Comparison of ENCODE assay signal across 10 mouse cellular contexts in the genomic region with DNA sequence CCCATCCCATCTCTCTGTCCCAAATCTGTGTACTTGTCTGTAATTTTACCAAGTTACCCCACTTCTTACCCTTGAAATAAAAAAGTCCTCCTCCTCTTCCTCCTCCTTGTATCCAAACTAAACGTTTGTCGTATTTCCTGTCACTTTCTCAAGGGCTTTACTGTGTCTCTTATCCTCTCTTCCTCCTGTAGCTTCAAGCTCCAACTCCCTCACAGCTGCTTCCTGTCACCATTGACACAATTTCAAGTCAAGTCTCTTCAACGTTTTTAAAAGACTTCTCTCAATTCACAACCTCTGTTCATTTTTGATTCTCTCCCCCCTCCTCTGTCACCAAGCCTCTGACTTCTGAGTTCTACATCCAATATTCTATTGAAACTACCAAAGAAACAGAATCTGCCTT. TPM values are rescaled to one million over a fixed set of nuclear protein-coding genes. Genes with fewer than 3 reads are reported as not detected.
DNase-seq lines count a peak whose midpoint lies in the region; ATAC-seq and TF ChIP-seq lines count a peak whose summit lies in the region.
"Had no signal": no experiment of that assay in that cellular context is flagged by ENCODE, and none has a peak within 500 bp of the region (broad histone marks: within the 10 kb centered on the region; RNA-seq: fewer than 3 reads in every experiment).

A gene (minus strand): TSS at position 119 of the 400 bp plus-strand sequence.

- peak within 1 kb of the TSS; percentile 15; the same call in 1 of the 2 replicates for H3K4me2 ChIP-seq in heart, postnatal 0 days (ENCODE audit: low read depth, low read length)
- H3K4me2 ChIP-seq in midbrain, embryonic 13.5 days (replicated peaks): no peak within 1 kb of the TSS

- no peak for TF ChIP-seq EP300 in heart, postnatal 0 days (IDR thresholded peaks at IDR 0.05; ENCODE audit: low read depth)

- no peak for TF ChIP-seq CTCF in heart, postnatal 0 days (IDR thresholded peaks at IDR 0.05; ENCODE audit: low read depth)

- peak in 1 of 2 experiments; percentile 35 for DNase-seq in heart, adult 18-20 months
- DNase-seq in heart, postnatal 4 days: no peak
- no peak for DNase-seq in adrenal gland, postnatal 4 days (ENCODE audit: low spot score in 2 of 2)
- DNase-seq in heart, postnatal 0 days (ENCODE audit: low spot score): peak; percentile 10
- no peak for DNase-seq in cerebellum, adult 11 months
- DNase-seq in Muller cell, postnatal 12 days (ENCODE audit: inconsistent ontology term): no peak
- DNase-seq in lung, postnatal 4 days: no peak
- DNase-seq: cerebellum, adult 8-10 months; kidney, adult 18-20 months had no signal

- H3K4me3 ChIP-seq in heart, postnatal 0 days (ENCODE audit: low read depth, low read length): no peak within 1 kb of the TSS
- H3K4me3 ChIP-seq in midbrain, embryonic 13.5 days (replicated peaks): no peak within 1 kb of the TSS

- H3K4me1 ChIP-seq in heart, postnatal 0 days (ENCODE audit: control insufficient read depth, insufficient read depth): no peaks in the 10 kb centered on the region
- no peaks in the 10 kb centered on the region for H3K4me1 ChIP-seq in midbrain, embryonic 13.5 days (replicated peaks)

- H3K9me3 ChIP-seq in heart, postnatal 0 days (replicated peaks; ENCODE audit: control insufficient read depth, low read length): no peaks in the 10 kb centered on the region
- H3K9me3 ChIP-seq in midbrain, embryonic 13.5 days: no peaks in the 10 kb centered on the region

- no peaks in the 10 kb centered on the region for H3K27me3 ChIP-seq in heart, postnatal 0 days (ENCODE audit: control insufficient read depth, insufficient read depth, low read length)
- no peaks in the 10 kb centered on the region for H3K27me3 ChIP-seq in midbrain, embryonic 13.5 days

- 29% methylated on average over 3 of the region's 3 CpGs for WGBS in heart, postnatal 0 days
- 77% methylated on average over 3 of the region's 3 CpGs for WGBS in midbrain, embryonic 13.5 days

- no peaks in the 10 kb centered on the region for H3K36me3 ChIP-seq in heart, postnatal 0 days (replicated peaks; ENCODE audit: control insufficient read depth, insufficient read depth, low read length)
- H3K36me3 ChIP-seq in midbrain, embryonic 13.5 days: no peaks in the 10 kb centered on the region

- peak within 1 kb of the TSS; percentile 30; the same call in 1 of the 2 replicates for H3K27ac ChIP-seq in heart, postnatal 0 days (ENCODE audit: low read depth)
- H3K27ac ChIP-seq in midbrain, embryonic 13.5 days: no peak within 1 kb of the TSS

- no peak within 1 kb of the TSS for H3K9ac ChIP-seq in heart, postnatal 0 days (replicated peaks; ENCODE audit: low read depth, low read length)
- H3K9ac ChIP-seq in midbrain, embryonic 13.5 days (replicated peaks): no peak within 1 kb of the TSS

- ATAC-seq in heart, postnatal 0 days (ENCODE audit: insufficient read depth, low read depth): no peak
- no peak for ATAC-seq in midbrain, embryonic 13.5 days

RNA-seq across cellular contexts. Expression of the gene that starts here (rescaled TPM):
- 10 to 100 TPM; 22.2 to 27.3 TPM for total RNA-seq in heart, adult 18-20 months (2021)
- total RNA-seq in heart, postnatal 4 days (2021): 1 to 10 TPM; 4.9 to 6.3 TPM
- total RNA-seq in adrenal gland, postnatal 4 days (2021): 10 to 100 TPM; 12.0 to 12.5 TPM
- 8.9 and 16.0 TPM in 2 replicates for total RNA-seq in heart, postnatal 0 days (2014; rRNA removed; ENCODE audit: low replicate concordance)
- polyA plus RNA-seq in heart, postnatal 0 days (2015; fragmentation: Nextera tagmentation; extraction: Ambion mirVana): 3.9 and 5.2 TPM in 2 replicates
- polyA plus RNA-seq in midbrain, embryonic 13.5 days (2015; fragmentation: Nextera tagmentation; extraction: Ambion mirVana): 11.4 and 12.6 TPM in 2 replicates
